Mouse (Mus musculus) CD4-positive, CD25-positive, alpha-beta regulatory T cell (primary cell): Measurements from ENCODE around the gene Spata31d1a. TPM values are rescaled to one million over a fixed set of nuclear protein-coding genes. Genes with fewer than 3 reads are reported as not detected.

ENCODE experiments used
- polyA plus RNA-seq: library from polyadenylated mRNA; unstranded; fragments of 100-300 nt; shearing (Covaris generic); gene quantifications from one replicate; pipeline ENCODE4 v1.2.1, GENCODE M21; 2017

Spata31d1a gene
- 0.05 TPM for polyA plus RNA-seq

GRCm38 (mm10) chr13:59710230-59710629 is at the start of gene Spata31d1a:
Gene Spata31d1a (minus strand): TSS chr13:59710330.

GRCm38 (mm10) chr13:59746711-59747110 is 36.6 kb upstream of the Spata31d1a start, which contains the start of gene 1700014D04Rik:
Gene 1700014D04Rik (minus strand): TSS chr13:59746752.

DNA sequence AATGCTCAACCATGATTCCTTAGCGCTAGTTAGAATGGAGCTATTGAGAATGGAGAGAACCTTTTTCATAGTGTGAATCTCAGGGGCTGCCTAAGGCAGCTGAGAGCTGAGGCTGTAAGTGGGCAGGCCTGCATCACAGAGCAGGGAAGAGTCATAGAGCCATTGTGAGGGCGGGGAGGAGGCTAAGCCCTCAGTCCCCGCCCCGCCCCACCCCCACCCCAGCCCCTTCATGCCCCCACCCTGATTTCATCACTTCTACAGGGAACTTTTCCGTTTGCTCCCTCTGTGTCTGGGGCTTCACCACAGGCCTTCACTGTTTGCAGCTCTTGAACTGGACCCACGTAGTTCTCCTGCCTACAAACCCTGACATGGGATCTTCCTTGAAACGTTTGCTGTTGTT is 21.5 kb upstream of the Spata31d1a start, which contains the start of gene Spata31d1d:
Gene Spata31d1d, minus strand, starts transcription at position 101 of the 400 bp plus-strand sequence.

GRCm38 (mm10) chr13:59711984-59712383 is 1.9 kb upstream of the Spata31d1a start, which contains the start of gene Spata31d1b:
Gene Spata31d1b (plus strand): TSS chr13:59712284.

GRCm38 (mm10) chr13:59694008-59694407 is 16.1 kb downstream of the Spata31d1a start, which contains the start of gene 4921517D22Rik:
Gene 4921517D22Rik (minus strand): TSS chr13:59694108.

GRCm38 (mm10) chr13:59675151-59676011 is 34.7 kb downstream of the Spata31d1a start, which contains the start of gene Golm1:
Gene Golm1 (minus strand): TSS chr13:59675811.

Other genes starting within 250 kb of the Spata31d1a start
- 29.6 TPM for gene Agtpbp1, start 125.1 kb downstream of the Spata31d1a start, polyA plus RNA-seq
- gene Naa35, start 125.1 kb downstream of the Spata31d1a start, polyA plus RNA-seq, result 76.1 TPM
- 33.5 TPM for gene Golm1, start 34.5 kb downstream of the Spata31d1a start, polyA plus RNA-seq
- gene 4921517D22Rik, start 16.2 kb downstream of the Spata31d1a start, polyA plus RNA-seq, result 0.07 TPM
- not detected for gene Spata31d1b, start 2.0 kb upstream of the Spata31d1a start, polyA plus RNA-seq
- gene Spata31d1d, start 21.4 kb upstream of the Spata31d1a start, polyA plus RNA-seq, result not detected
- gene 1700014D04Rik, start 36.4 kb upstream of the Spata31d1a start, polyA plus RNA-seq, result not detected
- gene Isca1, start 59.5 kb upstream of the Spata31d1a start, polyA plus RNA-seq, result 65.4 TPM
- gene Gm49354, start 71.9 kb upstream of the Spata31d1a start, polyA plus RNA-seq, result not detected
- gene Tut7, start 112.8 kb upstream of the Spata31d1a start, polyA plus RNA-seq, result 148 TPM